Mouse (Mus musculus) ovary, postnatal 36 days (tissue): ENCODE results near the gene Katnal1.

ENCODE experiments used
- DNase-seq: peaks from one replicate; pipeline ENCODE4 v3.0.0; 2022; ENCODE audit warnings: low spot score, mixed read lengths

Gene Katnal1

GRCm38 (mm10) chr5:148929116-148929449 is at the start of gene Katnal1:
Gene Katnal1, minus strand, starts transcription at chr5:148929320.
- no peak for DNase-seq

GRCm38 (mm10) chr5:148978458-148979165 is 49.5 kb upstream of the Katnal1 start:
- no peak for DNase-seq

- DNase-seq = no peak
Observed at GRCm38 (mm10) chr5:148977698-148978457, 48.8 kb upstream of the Katnal1 start.

- DNase-seq = no peak
Observed at GRCm38 (mm10) chr5:148976876-148977275, 47.8 kb upstream of the Katnal1 start.

GRCm38 (mm10) chr5:148975035-148975434 is 45.9 kb upstream of the Katnal1 start:
- DNase-seq = no peak

- peak; percentile 59 for DNase-seq
Observed at GRCm38 (mm10) chr5:148973019-148973668, 44.0 kb upstream of the Katnal1 start.

GRCm38 (mm10) chr5:148972167-148972566 is 43.0 kb upstream of the Katnal1 start:
- no peak for DNase-seq

GRCm38 (mm10) chr5:148969648-148970047 is 40.5 kb upstream of the Katnal1 start:
- peak; percentile 25 for DNase-seq

GRCm38 (mm10) chr5:148968958-148969576 is 39.9 kb upstream of the Katnal1 start:
- no peak for DNase-seq

GRCm38 (mm10) chr5:148968179-148968578 is 39.1 kb upstream of the Katnal1 start:
- DNase-seq = no peak

- no peak for DNase-seq
Observed at GRCm38 (mm10) chr5:148966395-148966794, 37.3 kb upstream of the Katnal1 start.

GRCm38 (mm10) chr5:148965691-148966333 is 36.7 kb upstream of the Katnal1 start:
- peak; percentile 51 for DNase-seq

- DNase-seq = no peak
Observed at GRCm38 (mm10) chr5:148965089-148965591, 36.0 kb upstream of the Katnal1 start.

- no peak for DNase-seq
Observed at GRCm38 (mm10) chr5:148964251-148964650, 35.1 kb upstream of the Katnal1 start.

- no peak for DNase-seq
Observed at GRCm38 (mm10) chr5:148960211-148960610, 31.1 kb upstream of the Katnal1 start.

- peak; percentile 74 for DNase-seq
Observed at GRCm38 (mm10) chr5:148959068-148959990, 30.2 kb upstream of the Katnal1 start.

GRCm38 (mm10) chr5:148958355-148958754 is 29.2 kb upstream of the Katnal1 start:
- DNase-seq = no peak

- no peak for DNase-seq
Observed at GRCm38 (mm10) chr5:148956898-148957535, 27.9 kb upstream of the Katnal1 start.

- DNase-seq = no peak
Observed at GRCm38 (mm10) chr5:148956091-148956490, 27.0 kb upstream of the Katnal1 start.

GRCm38 (mm10) chr5:148955575-148955974 is 26.5 kb upstream of the Katnal1 start:
- DNase-seq = no peak
